11 mouse cellular contexts compared by ENCODE assay signal in genomic region chr7:30520396-30520795, GRCm38 (mm10). TPM values are rescaled to one million over a fixed set of nuclear protein-coding genes. Genes with fewer than 3 reads are reported as not detected.
DNase-seq lines count a peak whose midpoint lies in the region; ATAC-seq lines count a peak whose summit lies in the region.
"Had no signal": no experiment of that assay in that cellular context is flagged by ENCODE, and none has a peak within 500 bp of the region (broad histone marks: within the 10 kb centered on the region; RNA-seq: fewer than 3 reads in every experiment).

No protein-coding gene starts in this region.

- H3K4me1 ChIP-seq in limb, embryonic 12.5 days (replicated peaks) = no peaks in the 10 kb centered on the region
- H3K4me1 ChIP-seq in limb, embryonic 10.5 days = 0 out of 2 replicates have a peak, but pooled peaks cover 4% of the 10 kb centered on the region
- H3K4me1 ChIP-seq in forebrain, embryonic 10.5 days = peaks cover 22% of the 10 kb centered on the region
- H3K4me1 ChIP-seq in hindbrain, embryonic 16.5 days (ENCODE audit: control insufficient read depth, insufficient read depth, low read depth, low read length) = peaks cover 5% of the 10 kb centered on the region
- no peaks in the 10 kb centered on the region; the same call in 1 of the 2 replicates for H3K4me1 ChIP-seq in midbrain, embryonic 16.5 days (ENCODE audit: control insufficient read depth, insufficient read depth, low read length)

- no peaks in the 10 kb centered on the region for H3K9me3 ChIP-seq in limb, embryonic 12.5 days
- no peaks in the 10 kb centered on the region for H3K9me3 ChIP-seq in limb, embryonic 10.5 days (replicated peaks)
- no peaks in the 10 kb centered on the region for H3K9me3 ChIP-seq in forebrain, embryonic 10.5 days
- H3K9me3 ChIP-seq in hindbrain, embryonic 16.5 days (ENCODE audit: control insufficient read depth, low read length) = no peaks in the 10 kb centered on the region
- H3K9me3 ChIP-seq in midbrain, embryonic 16.5 days (replicated peaks; ENCODE audit: control insufficient read depth, low read length, poor library complexity, severe bottlenecking) = no peaks in the 10 kb centered on the region

- DNase-seq in limb, embryonic 10.5 days (ENCODE audit: low spot score) = no peak
- DNase-seq in forebrain, embryonic 10.5 days (ENCODE audit: extremely low spot score, low spot score) = no peak
- no peak for DNase-seq in spleen, postnatal 4 days (ENCODE audit: low spot score in 2 of 2)
- DNase-seq in urinary bladder, postnatal 4 days (ENCODE audit: low spot score in 2 of 2) = no peak
- DNase-seq: heart, adult 18-20 months; layer of hippocampus, postnatal 36 days; lung, adult 18-20 months had no signal

- peaks cover 29% of the 10 kb centered on the region for H3K36me3 ChIP-seq in limb, embryonic 12.5 days
- peaks cover 29% of the 10 kb centered on the region for H3K36me3 ChIP-seq in limb, embryonic 10.5 days
- peaks cover 31% of the 10 kb centered on the region for H3K36me3 ChIP-seq in forebrain, embryonic 10.5 days (replicated peaks)
- peaks cover 15% of the 10 kb centered on the region for H3K36me3 ChIP-seq in hindbrain, embryonic 16.5 days (ENCODE audit: control insufficient read depth, insufficient read depth, low read length)
- H3K36me3 ChIP-seq in midbrain, embryonic 16.5 days (ENCODE audit: control insufficient read depth, insufficient read depth, low read length) = peaks cover 23% of the 10 kb centered on the region

- H3K9ac ChIP-seq in limb, embryonic 12.5 days (replicated peaks) = no peak overlapping the region
- no peak overlapping the region for H3K9ac ChIP-seq in hindbrain, embryonic 16.5 days (ENCODE audit: low read depth, low read length)
- no peak overlapping the region for H3K9ac ChIP-seq in midbrain, embryonic 16.5 days (ENCODE audit: low read depth, low read length)

- WGBS in limb, embryonic 12.5 days = 89% methylated on average over 4 of the region's 4 CpGs
- WGBS in limb, embryonic 10.5 days = 86% methylated on average over 4 of the region's 4 CpGs
- 64% methylated on average over 4 of the region's 4 CpGs for WGBS in forebrain, embryonic 10.5 days
- 58% methylated on average over 4 of the region's 4 CpGs for WGBS in hindbrain, embryonic 16.5 days
- 37% methylated on average over 4 of the region's 4 CpGs for WGBS in midbrain, embryonic 16.5 days

- H3K4me2 ChIP-seq in limb, embryonic 12.5 days = no peak overlapping the region
- H3K4me2 ChIP-seq in hindbrain, embryonic 16.5 days (ENCODE audit: low read length) = no peak overlapping the region
- no peak overlapping the region for H3K4me2 ChIP-seq in midbrain, embryonic 16.5 days (ENCODE audit: low read length)

- no peaks in the 10 kb centered on the region for H3K27me3 ChIP-seq in limb, embryonic 12.5 days
- H3K27me3 ChIP-seq in limb, embryonic 10.5 days (ENCODE audit: low read depth, poor library complexity, severe bottlenecking) = peaks cover 12% of the 10 kb centered on the region; the same call in 1 of the 2 replicates
- H3K27me3 ChIP-seq in forebrain, embryonic 10.5 days (ENCODE audit: poor library complexity, severe bottlenecking) = peaks cover 28% of the 10 kb centered on the region
- no peaks in the 10 kb centered on the region for H3K27me3 ChIP-seq in hindbrain, embryonic 16.5 days (replicated peaks; ENCODE audit: control insufficient read depth, insufficient read depth, low read length)
- H3K27me3 ChIP-seq in midbrain, embryonic 16.5 days (ENCODE audit: control insufficient read depth, insufficient read depth, low read depth, low read length) = no peaks in the 10 kb centered on the region

- no peak overlapping the region for H3K4me3 ChIP-seq in limb, embryonic 12.5 days (replicated peaks)
- H3K4me3 ChIP-seq in limb, embryonic 10.5 days = no peak overlapping the region
- H3K4me3 ChIP-seq in forebrain, embryonic 10.5 days = no peak overlapping the region
- H3K4me3 ChIP-seq in hindbrain, embryonic 16.5 days (ENCODE audit: low read length) = no peak overlapping the region
- no peak overlapping the region for H3K4me3 ChIP-seq in midbrain, embryonic 16.5 days (ENCODE audit: low read depth, low read length)

- no peak overlapping the region for H3K27ac ChIP-seq in limb, embryonic 12.5 days
- no peak overlapping the region for H3K27ac ChIP-seq in limb, embryonic 10.5 days
- peak overlapping the region; percentile 31; the same call in 1 of the 2 replicates for H3K27ac ChIP-seq in forebrain, embryonic 10.5 days
- H3K27ac ChIP-seq in hindbrain, embryonic 16.5 days (ENCODE audit: low read depth, low read length) = no peak overlapping the region
- H3K27ac ChIP-seq in midbrain, embryonic 16.5 days (ENCODE audit: low read length) = no peak overlapping the region

- ATAC-seq in limb, embryonic 12.5 days (ENCODE audit: insufficient number of reproducible peaks, insufficient read depth, low FRiP score, low TSS enrichment, low read depth) = 0 out of 2 replicates have a peak, but pooled peaks have one; percentile 32
- peak; percentile 15 for ATAC-seq in hindbrain, embryonic 16.5 days
- peak; percentile 18 for ATAC-seq in midbrain, embryonic 16.5 days
- no peak for ATAC-seq in granulocyte monocyte progenitor cell, adult 5-6 weeks (replicated peaks; ENCODE audit: poor library complexity, severe bottlenecking)

RNA-seq across cellular contexts. Expression of gene Arhgap33, which starts 14.5 kb away (rescaled TPM):
- polyA plus RNA-seq in limb, embryonic 12.5 days (2016; fragmentation: Nextera tagmentation; extraction: Ambion mirVana) = 15.1 and 17.7 TPM in 2 replicates
- 14.0 and 17.1 TPM in 2 replicates for polyA plus RNA-seq in limb, embryonic 10.5 days (2016; fragmentation: Nextera tagmentation; extraction: Ambion mirVana)
- 29.7 and 31.9 TPM in 2 replicates for polyA plus RNA-seq in forebrain, embryonic 10.5 days (2016; fragmentation: Nextera tagmentation; extraction: Ambion mirVana)
- 94.8 and 134 TPM in 2 replicates for polyA plus RNA-seq in hindbrain, embryonic 16.5 days (2015; fragmentation: Nextera tagmentation; extraction: Ambion mirVana)
- 140 and 149 TPM in 2 replicates for polyA plus RNA-seq in midbrain, embryonic 16.5 days (2015; fragmentation: Nextera tagmentation; extraction: Ambion mirVana)
- 7.0 and 8.6 TPM in 2 replicates for total RNA-seq in granulocyte monocyte progenitor cell, adult 5-6 weeks (2014; fragmentation: Nextera tagmentation)
- 3.7 and 3.8 TPM in 2 replicates for total RNA-seq in granulocyte monocyte progenitor cell, adult 5-6 weeks (2017)

RNA-seq across cellular contexts. Expression of gene Prodh2, which starts 27.0 kb away (rescaled TPM):
- not detected in 2 replicates for polyA plus RNA-seq in limb, embryonic 12.5 days (2016; fragmentation: Nextera tagmentation; extraction: Ambion mirVana)
- polyA plus RNA-seq in limb, embryonic 10.5 days (2016; fragmentation: Nextera tagmentation; extraction: Ambion mirVana) = not detected in 2 replicates
- polyA plus RNA-seq in forebrain, embryonic 10.5 days (2016; fragmentation: Nextera tagmentation; extraction: Ambion mirVana) = not detected in 2 replicates
- not detected in 2 replicates for polyA plus RNA-seq in hindbrain, embryonic 16.5 days (2015; fragmentation: Nextera tagmentation; extraction: Ambion mirVana)
- not detected in 2 replicates for polyA plus RNA-seq in midbrain, embryonic 16.5 days (2015; fragmentation: Nextera tagmentation; extraction: Ambion mirVana)
- total RNA-seq in granulocyte monocyte progenitor cell, adult 5-6 weeks (2014; fragmentation: Nextera tagmentation) = 2.2 TPM in 1 of 2 replicates, not detected in the other
- not detected in 2 replicates for total RNA-seq in granulocyte monocyte progenitor cell, adult 5-6 weeks (2017)
- total RNA-seq: heart, adult 18-20 months had no signal

RNA-seq across cellular contexts. Expression of gene Hspb6, which starts 31.6 kb away (rescaled TPM):
- polyA plus RNA-seq in limb, embryonic 12.5 days (2016; fragmentation: Nextera tagmentation; extraction: Ambion mirVana) = 9.5 and 10.9 TPM in 2 replicates
- 4.7 and 7.0 TPM in 2 replicates for polyA plus RNA-seq in limb, embryonic 10.5 days (2016; fragmentation: Nextera tagmentation; extraction: Ambion mirVana)
- 4.3 and 4.6 TPM in 2 replicates for polyA plus RNA-seq in forebrain, embryonic 10.5 days (2016; fragmentation: Nextera tagmentation; extraction: Ambion mirVana)
- 14.2 TPM in 2 replicates for polyA plus RNA-seq in hindbrain, embryonic 16.5 days (2015; fragmentation: Nextera tagmentation; extraction: Ambion mirVana)
- 7.5 and 11.2 TPM in 2 replicates for polyA plus RNA-seq in midbrain, embryonic 16.5 days (2015; fragmentation: Nextera tagmentation; extraction: Ambion mirVana)
- total RNA-seq in granulocyte monocyte progenitor cell, adult 5-6 weeks (2014; fragmentation: Nextera tagmentation) = 3.8 and 14.9 TPM in 2 replicates
- 3.6 and 3.9 TPM in 2 replicates for total RNA-seq in granulocyte monocyte progenitor cell, adult 5-6 weeks (2017)

RNA-seq across cellular contexts. Expression of gene Proser3, which starts 31.7 kb away (rescaled TPM):
- polyA plus RNA-seq in limb, embryonic 12.5 days (2016; fragmentation: Nextera tagmentation; extraction: Ambion mirVana) = 15.3 and 16.0 TPM in 2 replicates
- polyA plus RNA-seq in limb, embryonic 10.5 days (2016; fragmentation: Nextera tagmentation; extraction: Ambion mirVana) = 17.8 and 21.6 TPM in 2 replicates
- 15.2 and 16.1 TPM in 2 replicates for polyA plus RNA-seq in forebrain, embryonic 10.5 days (2016; fragmentation: Nextera tagmentation; extraction: Ambion mirVana)
- polyA plus RNA-seq in hindbrain, embryonic 16.5 days (2015; fragmentation: Nextera tagmentation; extraction: Ambion mirVana) = 6.8 and 7.5 TPM in 2 replicates
- 8.2 and 8.5 TPM in 2 replicates for polyA plus RNA-seq in midbrain, embryonic 16.5 days (2015; fragmentation: Nextera tagmentation; extraction: Ambion mirVana)
- total RNA-seq in granulocyte monocyte progenitor cell, adult 5-6 weeks (2014; fragmentation: Nextera tagmentation) = 7.3 and 15.8 TPM in 2 replicates
- total RNA-seq in granulocyte monocyte progenitor cell, adult 5-6 weeks (2017) = 2.8 and 9.2 TPM in 2 replicates

RNA-seq across cellular contexts. Expression of gene Lin37, which starts 39.2 kb away (rescaled TPM):
- polyA plus RNA-seq in limb, embryonic 12.5 days (2016; fragmentation: Nextera tagmentation; extraction: Ambion mirVana) = 45.4 and 51.5 TPM in 2 replicates
- polyA plus RNA-seq in limb, embryonic 10.5 days (2016; fragmentation: Nextera tagmentation; extraction: Ambion mirVana) = 42.5 and 45.6 TPM in 2 replicates
- polyA plus RNA-seq in forebrain, embryonic 10.5 days (2016; fragmentation: Nextera tagmentation; extraction: Ambion mirVana) = 40.7 and 44.2 TPM in 2 replicates
- 51.0 and 58.7 TPM in 2 replicates for polyA plus RNA-seq in hindbrain, embryonic 16.5 days (2015; fragmentation: Nextera tagmentation; extraction: Ambion mirVana)
- polyA plus RNA-seq in midbrain, embryonic 16.5 days (2015; fragmentation: Nextera tagmentation; extraction: Ambion mirVana) = 52.1 and 63.8 TPM in 2 replicates
- 45.4 and 96.9 TPM in 2 replicates for total RNA-seq in granulocyte monocyte progenitor cell, adult 5-6 weeks (2014; fragmentation: Nextera tagmentation)
- total RNA-seq in granulocyte monocyte progenitor cell, adult 5-6 weeks (2017) = 23.5 and 25.3 TPM in 2 replicates
